Mouse (Mus musculus) midbrain, embryonic 14.5 days (tissue): ENCODE results near the gene Ctbp2. TPM values are rescaled to one million over a fixed set of nuclear protein-coding genes. Genes with fewer than 3 reads are reported as not detected.

Experiments used
- ATAC-seq: fragments of 200-750 bp; cut with Nextera tagmentation; 2 replicates; pipeline ENCODE4 v1.8.0; 2017; ENCODE audit warnings: moderate number of reproducible peaks, moderate library complexity; ENCODE audit not compliant: low FRiP score, low TSS enrichment
- DNase-seq: peaks from one replicate; pipeline ENCODE4 v3.0.0-alpha.2; 2015
- H3K27ac ChIP-seq: fragments of 300-500 bp; sonication (generic); replicated peaks from 2 replicates; pipeline ENCODE4 v1.5.1; 2014; ENCODE audit warnings: mild to moderate bottlenecking, low read depth, low read length, moderate library complexity
- H3K27me3 ChIP-seq: fragments of 300-500 bp; sonication (generic); 2 replicates; pipeline ENCODE4 v1.6.1; 2014; ENCODE audit warnings: low read length, control low read depth, mixed read lengths; ENCODE audit not compliant: control insufficient read depth, insufficient read depth
- H3K36me3 ChIP-seq: fragments of 300-500 bp; sonication (generic); 2 replicates; pipeline ENCODE4 v1.6.1; 2014; ENCODE audit warnings: low read length, control low read depth; ENCODE audit not compliant: control insufficient read depth, insufficient read depth
- H3K4me1 ChIP-seq: fragments of 300-500 bp; sonication (generic); 2 replicates; pipeline ENCODE4 v1.6.1; 2014; ENCODE audit warnings: mild to moderate bottlenecking, antibody characterized with exemption, low read length, control low read depth; ENCODE audit not compliant: control insufficient read depth, insufficient read depth
- H3K4me2 ChIP-seq: fragments of 300-500 bp; sonication (generic); 2 replicates; pipeline ENCODE4 v1.6.1; 2014; ENCODE audit warnings: mild to moderate bottlenecking, low read length, moderate library complexity
- H3K4me3 ChIP-seq: fragments of 300-500 bp; sonication (generic); replicated peaks from 2 replicates; pipeline ENCODE4 v1.5.1; 2014; ENCODE audit warnings: low read depth, low read length
- H3K9ac ChIP-seq: fragments of 300-500 bp; sonication (generic); replicated peaks from 2 replicates; pipeline ENCODE4 v1.6.1; 2014; ENCODE audit warnings: mild to moderate bottlenecking, low read length, moderate library complexity
- H3K9me3 ChIP-seq: fragments of 300-500 bp; sonication (generic); 2 replicates; pipeline ENCODE4 v1.6.1; 2016; ENCODE audit warnings: low read length, control low read depth, mixed read lengths; ENCODE audit not compliant: control insufficient read depth
- WGBS: fragments of 180-500 bp; shearing (Covaris S2); extraction: QIAGEN DNeasy Blood & Tissue Kit; methylation state at CpG from one replicate; pipeline ENCODE4 v1.1.7; 2014; 5-methylcytosine and 5-hydroxymethylcytosine counted together
- polyA plus RNA-seq: library from polyadenylated mRNA; unstranded; fragments of >200 nt; fragmentation: Nextera tagmentation; extraction: Ambion mirVana; gene quantifications from 2 replicates; pipeline ENCODE4 v1.2.1, GENCODE M21; 2014

Gene Ctbp2
- polyA plus RNA-seq, 1 experiment from 2014 or later, result 75.2 TPM

DNA sequence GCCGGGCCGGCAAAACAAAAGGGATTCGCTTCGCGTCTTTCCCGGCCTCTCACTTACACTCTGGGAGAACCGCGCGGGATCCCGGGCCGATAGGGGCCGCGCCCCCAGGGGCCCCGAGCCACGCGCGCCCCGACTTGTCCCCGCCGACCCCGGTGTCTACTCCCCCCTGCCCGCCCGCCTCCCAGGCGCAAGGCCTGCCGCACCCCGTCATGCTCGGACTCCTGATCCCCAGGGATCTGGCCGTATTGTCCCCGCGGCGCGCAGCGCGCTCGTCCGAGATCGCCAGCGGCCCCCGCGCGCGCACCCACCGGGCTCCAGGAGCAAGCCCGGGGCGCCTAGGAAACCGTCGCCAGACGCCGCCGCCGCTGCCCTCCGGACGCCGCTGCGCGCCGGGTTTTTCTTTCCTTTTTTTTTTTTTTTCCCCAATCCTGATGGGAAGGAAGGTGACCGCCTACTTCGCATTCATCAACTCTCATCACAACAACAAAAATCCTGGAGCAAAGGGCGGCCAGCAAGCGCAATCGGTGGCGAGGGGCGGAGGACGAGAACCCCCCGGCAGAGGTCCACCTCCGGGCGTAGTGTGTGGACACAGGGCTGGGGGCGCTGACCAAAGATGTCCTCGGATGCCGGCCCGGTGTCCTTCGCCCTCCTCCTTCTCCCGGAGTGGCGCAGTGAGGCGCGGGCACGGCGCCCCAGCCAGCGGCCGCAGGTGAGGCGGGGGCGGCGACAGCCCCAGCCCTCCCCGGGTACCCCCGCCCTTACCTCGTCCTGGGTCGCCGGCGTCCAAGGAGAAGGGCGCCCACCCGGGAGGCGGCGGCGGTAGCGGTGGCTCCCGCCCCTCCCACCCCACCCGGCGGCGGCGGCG is 1.5 kb downstream of the Ctbp2 start:
- peak; percentile 51 for ATAC-seq
- Histone ChIP-seq H3K4me3 (peak overlapping the region; percentile 88), H3K27me3 (peaks cover 18% of the 10 kb centered on the region; the same call in 1 of the 2 replicates), H3K9me3 (no peaks in the 10 kb centered on the region), H3K36me3 (no peaks in the 10 kb centered on the region), H3K27ac (peak overlapping the region; percentile 98), H3K4me1 (peaks cover 22% of the 10 kb centered on the region), H3K9ac (peak overlapping the region; percentile 96), H3K4me2 (peak overlapping the region; percentile 99)
- DNase-seq, result peak; percentile 81
- under 1% methylated on average over 92 of the region's 102 CpGs for WGBS

DNA sequence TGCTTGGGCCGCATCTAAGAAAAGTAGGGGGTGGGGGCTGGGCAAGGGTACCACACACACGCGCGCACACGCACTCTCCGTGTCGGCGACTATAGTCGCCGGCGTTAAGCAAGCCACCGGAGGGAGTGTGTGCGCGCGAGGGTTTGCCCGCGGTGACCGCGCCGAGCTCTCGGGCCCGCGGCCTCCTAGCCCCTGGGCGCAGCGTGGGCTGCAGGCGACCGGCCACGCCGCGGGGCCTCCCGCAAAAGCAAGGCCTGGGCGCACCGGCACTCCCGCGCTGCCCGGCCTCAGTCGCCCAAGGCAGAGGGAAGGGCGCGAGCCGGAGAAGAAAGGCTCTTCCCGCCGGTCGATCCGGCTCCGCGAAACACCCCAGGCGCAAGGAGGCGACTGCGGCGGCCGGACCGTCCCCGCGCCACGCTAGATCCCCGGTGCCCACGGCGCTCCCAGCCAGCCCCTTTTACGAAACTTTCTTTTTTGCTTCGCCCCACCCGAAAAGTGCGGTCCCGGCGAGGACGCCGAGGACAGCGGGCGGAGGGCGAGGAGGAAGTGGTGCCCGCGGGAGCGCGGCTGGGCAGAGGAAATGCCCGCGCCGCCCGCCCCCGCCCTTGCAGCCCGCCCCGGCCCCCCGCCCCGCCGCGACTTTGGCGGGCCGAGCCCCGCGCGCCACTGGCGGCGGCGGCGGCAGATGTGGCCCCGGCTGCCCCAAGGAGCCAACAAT is 2.3 kb downstream of the Ctbp2 start:
- under 1% methylated on average over 82 of the region's 94 CpGs for WGBS
- peak overlapping the region; percentile 96 for H3K9ac ChIP-seq
- H3K9me3 ChIP-seq, result no peaks in the 10 kb centered on the region
- H3K4me1 ChIP-seq, result peaks cover 30% of the 10 kb centered on the region
- DNase-seq (peak; percentile 77), ATAC-seq (peak; percentile 34; the same call in 1 of the 2 replicates)
- H3K36me3 ChIP-seq, result no peaks in the 10 kb centered on the region
- H3K4me2 ChIP-seq, result peak overlapping the region; percentile 99
- H3K27ac ChIP-seq, result peak overlapping the region; percentile 98
- H3K4me3 ChIP-seq, result peak overlapping the region; percentile 88
- peaks cover 18% of the 10 kb centered on the region; the same call in 1 of the 2 replicates for H3K27me3 ChIP-seq

DNA sequence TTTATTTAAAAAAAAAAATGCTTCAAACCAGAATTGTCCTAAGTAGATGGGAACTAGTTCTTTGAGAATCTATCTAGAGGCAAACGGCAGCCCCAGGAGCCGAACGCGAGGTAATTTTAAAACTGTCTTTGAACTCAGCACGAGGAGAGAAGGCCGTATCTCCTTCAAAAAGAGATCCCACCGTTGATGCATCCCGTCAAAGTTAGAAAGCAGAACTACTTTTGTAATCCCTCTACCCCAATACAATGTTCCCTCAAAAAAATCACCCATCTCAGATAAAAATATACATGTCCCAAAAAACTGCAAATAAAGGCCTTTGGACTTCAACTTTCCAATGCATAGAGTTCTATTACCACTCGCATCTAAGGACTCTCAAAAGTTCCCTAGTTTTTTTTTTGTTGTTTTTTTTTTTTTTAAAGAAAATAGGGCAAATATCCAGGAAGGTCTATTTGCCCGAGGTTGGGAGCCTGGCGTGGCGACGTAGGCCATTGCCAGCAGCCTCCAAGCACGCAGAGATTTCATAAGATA is 3.0 kb downstream of the Ctbp2 start:
- Histone ChIP-seq H3K27me3 (peaks cover 15% of the 10 kb centered on the region; the same call in 1 of the 2 replicates), H3K4me2 (peak overlapping the region; percentile 99), H3K4me1 (peaks cover 35% of the 10 kb centered on the region), H3K27ac (peak overlapping the region; percentile 98), H3K36me3 (no peaks in the 10 kb centered on the region), H3K9me3 (no peaks in the 10 kb centered on the region), H3K9ac (peak overlapping the region; percentile 96), H3K4me3 (peak overlapping the region; percentile 88)
- ATAC-seq (no peak), DNase-seq (peak; percentile 37)
- WGBS, result under 1% methylated on average over 14 of the region's 14 CpGs

DNA sequence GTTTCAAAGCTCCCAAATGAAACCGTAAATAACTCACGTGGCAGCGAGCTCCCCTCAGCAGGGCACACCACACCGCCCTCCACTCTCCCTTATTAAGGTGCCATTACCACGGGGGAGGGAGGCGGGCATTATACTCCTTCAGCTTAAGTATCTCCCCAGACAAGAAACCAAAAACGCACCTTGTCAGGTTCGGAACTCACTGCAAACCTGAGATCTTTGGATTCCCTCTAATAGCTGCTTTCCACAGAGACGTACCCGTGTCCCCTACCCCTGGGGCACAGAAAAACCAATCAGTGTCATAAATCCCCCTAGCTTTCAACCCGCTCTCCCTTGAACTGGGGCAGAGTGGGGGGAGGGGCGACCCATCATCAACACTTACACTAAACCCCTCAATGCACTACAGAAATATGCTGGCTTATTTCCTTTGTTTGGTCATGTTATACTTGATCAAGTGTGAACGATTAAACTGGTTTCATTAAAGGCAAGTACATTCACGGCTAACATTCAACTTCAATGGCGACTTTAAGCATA is 3.9 kb downstream of the Ctbp2 start:
- no peak for ATAC-seq
- peaks cover 43% of the 10 kb centered on the region for H3K4me1 ChIP-seq
- H3K36me3 ChIP-seq, result no peaks in the 10 kb centered on the region
- no peaks in the 10 kb centered on the region for H3K9me3 ChIP-seq
- H3K27ac ChIP-seq, result no peak overlapping the region
- peak overlapping the region; percentile 99 for H3K4me2 ChIP-seq
- 0 out of 2 replicates have a peak, but pooled peaks cover 6% of the 10 kb centered on the region for H3K27me3 ChIP-seq
- peak overlapping the region; percentile 88 for H3K4me3 ChIP-seq
- H3K9ac ChIP-seq, result peak overlapping the region; percentile 36
- WGBS, result 3% methylated on average over 15 of the region's 15 CpGs
- peak; percentile 67 for DNase-seq

DNA sequence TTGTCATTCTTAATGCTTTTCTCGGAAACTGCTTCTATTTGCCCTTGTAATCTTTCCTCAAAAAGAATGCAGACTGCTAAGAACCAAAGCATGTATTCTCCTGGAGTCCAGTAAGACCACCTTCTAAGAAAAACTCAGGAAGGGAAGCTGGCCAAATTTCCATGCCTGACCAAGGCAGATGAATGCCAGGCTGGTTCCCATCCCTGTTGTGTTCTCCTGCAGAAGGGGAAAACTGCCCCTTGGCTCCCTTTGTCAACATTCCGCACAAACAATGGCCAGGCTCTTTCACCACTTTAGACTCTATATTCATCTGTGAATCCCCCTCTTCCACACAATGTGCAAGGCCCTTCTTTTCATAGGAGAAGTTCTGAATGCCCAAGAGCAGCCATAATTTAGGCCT is 6.3 kb downstream of the Ctbp2 start:
- Histone ChIP-seq H3K9me3 (no peaks in the 10 kb centered on the region), H3K9ac (no peak overlapping the region; the same call in 1 of the 2 replicates), H3K4me1 (peaks cover 51% of the 10 kb centered on the region), H3K27ac (no peak overlapping the region), H3K4me3 (no peak overlapping the region), H3K27me3 (no peaks in the 10 kb centered on the region), H3K4me2 (no peak overlapping the region), H3K36me3 (no peaks in the 10 kb centered on the region)
- WGBS, result 7% methylated on average over 2 of the region's 2 CpGs
- DNase-seq, result no peak
- no peak for ATAC-seq

DNA sequence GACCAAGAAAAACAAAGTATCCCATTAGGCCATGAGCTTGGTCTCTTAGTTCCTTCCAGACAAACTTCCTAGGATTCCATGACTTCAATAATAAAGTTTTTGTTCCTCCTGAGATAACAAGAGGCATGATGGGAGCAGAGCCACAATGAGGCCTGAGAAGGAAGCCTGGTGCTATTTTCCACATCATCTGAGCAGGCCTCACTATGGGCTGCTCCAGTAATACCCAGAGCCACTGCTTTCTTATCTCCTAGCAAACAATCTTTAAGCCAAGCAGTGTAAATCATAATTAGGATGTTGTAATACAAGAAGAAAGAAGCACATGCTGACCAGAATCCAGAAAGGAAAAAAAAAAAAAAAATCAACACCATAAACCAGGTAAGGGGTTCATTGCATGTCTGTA is 7.6 kb downstream of the Ctbp2 start:
- Histone ChIP-seq H3K4me2 (no peak overlapping the region), H3K9me3 (no peaks in the 10 kb centered on the region), H3K9ac (no peak overlapping the region), H3K4me3 (no peak overlapping the region), H3K36me3 (no peaks in the 10 kb centered on the region), H3K27me3 (no peaks in the 10 kb centered on the region), H3K27ac (no peak overlapping the region), H3K4me1 (peaks cover 58% of the 10 kb centered on the region)
- DNase-seq (no peak), ATAC-seq (no peak)

DNA sequence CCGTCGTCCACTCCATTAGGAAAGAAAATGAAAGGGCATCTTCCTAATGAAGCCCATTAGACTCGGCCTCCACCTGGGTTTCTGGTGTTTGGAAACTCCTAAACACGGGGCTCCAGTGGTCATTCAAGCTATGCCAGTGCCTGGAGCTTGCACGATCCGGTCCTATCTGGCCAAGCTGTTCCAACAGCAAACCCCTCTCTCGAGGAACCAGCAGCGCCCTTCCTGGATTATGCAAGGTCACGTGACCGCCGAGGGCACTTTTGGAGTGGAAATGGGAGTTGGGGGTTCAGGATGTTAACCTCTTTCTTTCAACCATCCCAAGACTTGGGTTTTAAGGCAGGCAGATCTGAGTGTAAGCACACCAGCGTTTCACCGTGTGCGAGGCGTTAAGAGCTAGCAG is 8.3 kb downstream of the Ctbp2 start:
- no peak for ATAC-seq
- H3K4me2 ChIP-seq, result peak overlapping the region; percentile 35
- no peaks in the 10 kb centered on the region for H3K27me3 ChIP-seq
- WGBS, result 16% methylated on average over 15 of the region's 15 CpGs
- no peak overlapping the region for H3K4me3 ChIP-seq
- H3K27ac ChIP-seq, result no peak overlapping the region
- no peaks in the 10 kb centered on the region for H3K36me3 ChIP-seq
- no peaks in the 10 kb centered on the region for H3K9me3 ChIP-seq
- peaks cover 58% of the 10 kb centered on the region for H3K4me1 ChIP-seq
- H3K9ac ChIP-seq, result no peak overlapping the region
- peak; percentile 64 for DNase-seq

DNA sequence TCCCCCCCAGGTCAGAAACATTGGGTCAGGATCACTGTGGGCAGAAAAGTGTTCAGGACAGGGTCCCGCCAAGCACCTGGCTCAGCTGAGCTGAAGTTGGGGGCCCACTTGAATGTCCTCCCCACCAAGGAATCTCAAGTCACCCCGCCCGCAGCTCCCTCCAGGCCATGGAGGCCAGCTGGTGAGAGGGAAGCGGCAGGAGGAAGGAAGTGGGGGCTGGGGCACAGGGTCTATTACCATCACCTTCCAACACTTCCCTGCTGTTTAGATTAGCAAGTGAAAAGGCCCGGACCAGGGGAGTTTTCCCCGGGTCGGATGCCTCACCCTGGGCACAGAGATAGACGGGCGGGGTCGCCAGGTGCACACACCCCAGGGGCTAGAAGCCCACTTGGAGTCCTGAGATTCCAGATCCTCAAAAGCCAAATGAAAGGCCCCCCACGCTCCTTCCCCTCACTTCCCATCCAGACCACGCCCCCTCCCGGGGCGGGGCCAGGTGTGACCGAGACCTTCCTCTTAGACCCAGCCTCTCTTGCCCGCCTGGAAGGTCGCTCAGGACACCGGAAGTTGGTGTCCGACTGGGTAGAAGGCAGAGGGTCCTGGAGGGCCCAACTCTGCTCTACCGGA is 9.2 kb downstream of the Ctbp2 start:
- Histone ChIP-seq H3K4me2 (peak overlapping the region; percentile 35), H3K9ac (no peak overlapping the region; the same call in 1 of the 2 replicates), H3K27ac (no peak overlapping the region), H3K27me3 (no peaks in the 10 kb centered on the region), H3K4me1 (peaks cover 49% of the 10 kb centered on the region), H3K4me3 (no peak overlapping the region), H3K9me3 (no peaks in the 10 kb centered on the region), H3K36me3 (no peaks in the 10 kb centered on the region)
- DNase-seq (no peak), ATAC-seq (no peak)
- WGBS, result 20% methylated on average over 20 of the region's 20 CpGs
